Mouse (Mus musculus): Measurements from ENCODE around the gene Ccdc187.

DNA sequence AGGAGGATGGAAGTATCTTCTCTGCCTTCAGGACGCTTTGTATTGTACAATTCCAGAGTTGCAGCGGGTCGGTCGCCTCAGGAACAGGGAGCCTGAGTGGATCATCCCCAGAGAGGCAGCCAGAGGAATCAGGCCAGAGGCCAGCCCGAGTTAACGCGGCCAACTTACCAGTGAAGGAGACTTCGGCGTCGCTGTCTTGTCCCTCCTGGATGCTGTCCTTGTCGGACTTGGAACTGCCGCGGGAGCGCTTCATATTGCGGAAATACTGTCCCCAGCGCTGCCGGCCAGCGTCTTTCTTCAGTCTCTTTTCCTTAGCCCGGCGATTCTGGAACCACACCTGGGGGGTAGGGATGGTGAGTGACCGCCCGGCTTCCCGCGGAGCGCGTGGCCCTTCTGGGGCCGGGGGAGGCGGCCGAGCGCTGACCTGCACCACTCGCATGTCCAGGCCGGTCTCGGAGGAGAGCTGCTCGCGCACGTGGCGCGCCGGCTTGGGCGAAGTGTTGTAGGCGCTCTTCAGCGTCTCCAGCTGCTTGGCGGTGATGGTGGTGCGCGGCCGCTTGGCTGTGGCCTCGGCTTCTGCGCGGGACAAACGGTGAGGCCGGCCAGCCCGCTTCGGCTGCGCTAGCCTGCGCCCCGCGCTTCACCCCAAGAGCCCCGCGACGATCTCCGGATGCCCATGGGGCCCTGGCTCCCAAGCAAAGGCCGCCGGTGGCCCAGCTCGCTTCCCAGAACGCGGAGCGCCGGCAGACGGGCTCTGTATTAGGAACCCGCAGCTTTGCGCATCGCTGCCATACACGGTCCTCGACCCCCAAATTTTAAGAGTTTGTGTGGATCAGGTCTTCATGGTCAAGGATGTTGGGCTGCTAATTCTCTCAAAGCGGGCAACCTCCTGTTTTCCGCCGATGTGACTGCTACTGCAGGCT, 92.2 kb downstream of the Ccdc187 start:
- TF ChIP-seq CTCF (IDR thresholded peaks at IDR 0.05; ENCODE audit: extremely low read depth, insufficient read depth, insufficient read length, insufficient replicate concordance) = no peak
- no peak for TF ChIP-seq POLR2A (IDR thresholded peaks at IDR 0.05; ENCODE audit: low read depth, low read length)
